Mouse (Mus musculus) kidney, postnatal 0 days (tissue): ENCODE data around the gene Tesk1. TPM values are rescaled to one million over a fixed set of nuclear protein-coding genes. Genes with fewer than 3 reads are reported as not detected.
A peak's percentile ranks its signal among the peaks of the same experiment; 100 is the strongest.
"Not testable (repeated sequence)": the region's sequence is repeated elsewhere in the genome, so short reads cannot be mapped to it uniquely, and the experiment has no call there.

ENCODE experiments used
- ATAC-seq: fragments of 200-750 bp; cut with Nextera tagmentation; replicated peaks from 2 replicates; pipeline ENCODE4 v1.8.0; 2017; ENCODE audit warnings: low read depth, moderate number of reproducible peaks, moderate TSS enrichment, moderate library complexity; ENCODE audit not compliant: low FRiP score
- DNase-seq: peaks from one replicate; pipeline ENCODE4 v3.0.0-alpha.2; 2016; ENCODE audit warnings: low spot score
- H3K27ac ChIP-seq: fragments of 300-500 bp; sonication (generic); 2 replicates; pipeline ENCODE4 v1.5.1; 2014; ENCODE audit warnings: mild to moderate bottlenecking
- H3K27me3 ChIP-seq: fragments of 300-500 bp; sonication (generic); 2 replicates; pipeline ENCODE4 v1.6.1; 2014; ENCODE audit warnings: low read length, mixed read lengths; ENCODE audit not compliant: insufficient read depth
- H3K36me3 ChIP-seq: fragments of 300-500 bp; sonication (generic); 2 replicates; pipeline ENCODE4 v1.6.1; 2014; ENCODE audit warnings: low read length, mixed read lengths; ENCODE audit not compliant: insufficient read depth
- H3K4me1 ChIP-seq: fragments of 300-500 bp; sonication (generic); replicated peaks from 2 replicates; pipeline ENCODE4 v1.6.1; 2014; ENCODE audit warnings: antibody characterized with exemption, low read length, mixed read lengths; ENCODE audit not compliant: insufficient read depth
- H3K4me2 ChIP-seq: fragments of 300-500 bp; sonication (generic); 2 replicates; pipeline ENCODE4 v1.6.1; 2014; ENCODE audit warnings: mild to moderate bottlenecking, low read length, moderate library complexity, mixed read lengths
- H3K4me3 ChIP-seq: fragments of 300-500 bp; sonication (generic); replicated peaks from 2 replicates; pipeline ENCODE4 v1.5.1; 2014; ENCODE audit warnings: low read depth, low read length
- H3K9ac ChIP-seq: fragments of 300-500 bp; sonication (generic); 2 replicates; pipeline ENCODE4 v1.6.1; 2014; ENCODE audit warnings: low read depth, low read length
- H3K9me3 ChIP-seq: fragments of 300-500 bp; sonication (generic); replicated peaks from 2 replicates; pipeline ENCODE4 v1.6.1; 2016; ENCODE audit warnings: low read length, inconsistent platforms, mixed read lengths
- CTCF ChIP-seq: IDR thresholded peaks from 2 replicates; pipeline ENCODE4 v1.5.1; 2016; ENCODE audit warnings: antibody characterized with exemption, low read depth, mild to moderate bottlenecking, moderate library complexity
- WGBS: fragments of 180-500 bp; shearing (Covaris S2); extraction: QIAGEN DNeasy Blood & Tissue Kit; methylation state at CpG from one replicate; pipeline ENCODE4 v1.1.7; 2014; 5-methylcytosine and 5-hydroxymethylcytosine counted together
- polyA plus RNA-seq: library from polyadenylated mRNA; unstranded; fragments of >200 nt; fragmentation: Nextera tagmentation; extraction: Ambion mirVana; gene quantifications from 2 replicates; pipeline ENCODE4 v1.2.1, GENCODE M21; 2015

Gene Tesk1
- polyA plus RNA-seq, 1 experiment from 2014 or later: 9.1 TPM

- no peaks in the 10 kb centered on the region for H3K36me3 ChIP-seq
- H3K4me2 ChIP-seq: no peak overlapping the region
- TF ChIP-seq CTCF: no peak
- no peaks in the 10 kb centered on the region for H3K4me1 ChIP-seq
- no peaks in the 10 kb centered on the region for H3K27me3 ChIP-seq
- ATAC-seq: no peak
- H3K4me3 ChIP-seq: no peak overlapping the region
- 61% methylated on average over 10 of the region's 10 CpGs for WGBS
- no peaks in the 10 kb centered on the region for H3K9me3 ChIP-seq
- H3K27ac ChIP-seq: no peak overlapping the region
- H3K9ac ChIP-seq: no peak overlapping the region
- no peak for DNase-seq
Measured at GRCm38 (mm10) chr4:43482591-43482990, 40.9 kb downstream of the Tesk1 start.

GRCm38 (mm10) chr4:43483535-43484091 is 41.9 kb downstream of the Tesk1 start, which contains the start of gene Sit1:
Sit1 (minus strand) TSS chr4:43483734.
- ATAC-seq (no peak), DNase-seq (no peak)
- Histone ChIP-seq H3K36me3 (no peaks in the 10 kb centered on the region), H3K9ac (no peak within 1 kb of the TSS), H3K27me3 (no peaks in the 10 kb centered on the region), H3K4me2 (no peak within 1 kb of the TSS), H3K27ac (no peak within 1 kb of the TSS), H3K9me3 (no peaks in the 10 kb centered on the region), H3K4me3 (no peak within 1 kb of the TSS), H3K4me1 (no peaks in the 10 kb centered on the region)
- WGBS: 66% methylated on average over 12 of the region's 12 CpGs
- no peak for TF ChIP-seq CTCF

- not testable (repeated sequence) for H3K36me3 ChIP-seq, H3K9me3 ChIP-seq, H3K4me3 ChIP-seq, H3K4me2 ChIP-seq, DNase-seq, H3K4me1 ChIP-seq, H3K27me3 ChIP-seq, H3K27ac ChIP-seq, ATAC-seq, H3K9ac ChIP-seq
- whole genome bisulfite sequencing: 90% methylated on average over 5 of the region's 5 CpGs
Measured at GRCm38 (mm10) chr4:43485666-43486065, 43.9 kb downstream of the Tesk1 start.

- Histone ChIP-seq H3K4me3 (no peak overlapping the region), H3K36me3 (no peaks in the 10 kb centered on the region), H3K27me3 (no peaks in the 10 kb centered on the region), H3K4me1 (no peaks in the 10 kb centered on the region), H3K4me2 (no peak overlapping the region), H3K27ac (no peak overlapping the region), H3K9me3 (no peaks in the 10 kb centered on the region), H3K9ac (no peak overlapping the region)
- no peak for DNase-seq
- TF ChIP-seq CTCF: no peak
- no peak for ATAC-seq
- WGBS: 97% methylated on average over 3 of the region's 3 CpGs
Measured at GRCm38 (mm10) chr4:43489611-43490010, 47.9 kb downstream of the Tesk1 start.

GRCm38 (mm10) chr4:43490801-43491200 is 49.1 kb downstream of the Tesk1 start:
- Histone ChIP-seq H3K9ac (no peak overlapping the region), H3K27me3 (no peaks in the 10 kb centered on the region), H3K36me3 (peaks cover 6% of the 10 kb centered on the region; the same call in 1 of the 2 replicates), H3K4me3 (no peak overlapping the region), H3K4me2 (no peak overlapping the region), H3K9me3 (no peaks in the 10 kb centered on the region), H3K27ac (no peak overlapping the region), H3K4me1 (no peaks in the 10 kb centered on the region)
- no peak for TF ChIP-seq CTCF
- WGBS: 89% methylated on average over 5 of the region's 5 CpGs
- DNase-seq (no peak), ATAC-seq (no peak)

GRCm38 (mm10) chr4:43492101-43492820 is 50.5 kb downstream of the Tesk1 start:
- 45% methylated on average over 12 of the region's 12 CpGs for WGBS
- peak overlapping the region; percentile 71 for H3K27ac ChIP-seq
- H3K9me3 ChIP-seq: no peaks in the 10 kb centered on the region
- TF ChIP-seq CTCF: no peak
- H3K27me3 ChIP-seq: no peaks in the 10 kb centered on the region
- no peak for ATAC-seq
- peaks cover 15% of the 10 kb centered on the region for H3K36me3 ChIP-seq
- 0 out of 2 replicates have a peak, but pooled peaks cover 3% of the 10 kb centered on the region for H3K4me1 ChIP-seq
- H3K4me3 ChIP-seq: peak overlapping the region; percentile 63
- DNase-seq: peak; percentile 57
- H3K9ac ChIP-seq: peak overlapping the region; percentile 56; the same call in 1 of the 2 replicates
- H3K4me2 ChIP-seq: peak overlapping the region; percentile 63
